Mouse (Mus musculus) neural tube, embryonic 12.5 days (tissue): ENCODE data around the gene Shld1. TPM values are rescaled to one million over a fixed set of nuclear protein-coding genes. Genes with fewer than 3 reads are reported as not detected.
A peak's percentile ranks its signal among the peaks of the same experiment; 100 is the strongest.

ENCODE experiments used
- ATAC-seq: fragments of 200-750 bp; cut with Nextera tagmentation; 2 replicates; pipeline ENCODE4 v1.8.0; 2017; ENCODE audit warnings: low read depth, mild to moderate bottlenecking, moderate TSS enrichment, moderate library complexity; ENCODE audit not compliant: low FRiP score
- H3K27ac ChIP-seq: fragments of 300-500 bp; sonication (generic); 2 replicates; pipeline ENCODE4 v1.5.1; 2016
- H3K27me3 ChIP-seq: fragments of 300-500 bp; sonication (generic); replicated peaks from 2 replicates; pipeline ENCODE4 v1.6.1; 2016; ENCODE audit warnings: mild to moderate bottlenecking
- H3K36me3 ChIP-seq: fragments of 300-500 bp; sonication (generic); 2 replicates; pipeline ENCODE4 v1.6.1; 2016; ENCODE audit warnings: mild to moderate bottlenecking
- H3K4me1 ChIP-seq: fragments of 300-500 bp; sonication (generic); 2 replicates; pipeline ENCODE4 v1.6.1; 2016
- H3K4me2 ChIP-seq: fragments of 300-500 bp; sonication (generic); replicated peaks from 2 replicates; pipeline ENCODE4 v1.6.1; 2016; ENCODE audit warnings: mild to moderate bottlenecking
- H3K4me3 ChIP-seq: fragments of 300-500 bp; sonication (generic); 2 replicates; pipeline ENCODE4 v1.5.1; 2016
- H3K9ac ChIP-seq: fragments of 300-500 bp; sonication (generic); 2 replicates; pipeline ENCODE4 v1.6.1; 2016; ENCODE audit warnings: mild to moderate bottlenecking
- H3K9me3 ChIP-seq: fragments of 300-500 bp; sonication (generic); 2 replicates; pipeline ENCODE4 v1.6.1; 2016; ENCODE audit warnings: mild to moderate bottlenecking
- WGBS: fragments of 180-500 bp; shearing (Covaris S2); methylation state at CpG from one replicate; pipeline ENCODE4 v1.1.7; 2016; 5-methylcytosine and 5-hydroxymethylcytosine counted together
- polyA plus RNA-seq: library from polyadenylated mRNA; unstranded; fragments of >200 nt; fragmentation: Nextera tagmentation; extraction: Ambion mirVana; gene quantifications from 2 replicates; pipeline ENCODE4 v1.2.1, GENCODE M21; 2016

The Shld1 gene
- polyA plus RNA-seq, 1 experiment from 2014 or later, result 21.4 TPM

GRCm38 (mm10) chr2:132781439-132782068 lies 94.8 kb downstream of the Shld1 start:
- Histone ChIP-seq H3K4me1 (peaks cover 6% of the 10 kb centered on the region; the same call in 1 of the 2 replicates), H3K27me3 (no peaks in the 10 kb centered on the region), H3K9me3 (no peaks in the 10 kb centered on the region), H3K27ac (peak overlapping the region; percentile 84), H3K4me2 (peak overlapping the region; percentile 71), H3K36me3 (no peaks in the 10 kb centered on the region), H3K4me3 (peak overlapping the region; percentile 45), H3K9ac (peak overlapping the region; percentile 74)
- under 1% methylated on average over 41 of the region's 41 CpGs for WGBS
- peak; percentile 99 for ATAC-seq

GRCm38 (mm10) chr2:132784039-132784438 lies 97.3 kb downstream of the Shld1 start:
- H3K9ac ChIP-seq, result no peak overlapping the region
- ATAC-seq, result no peak
- no peak overlapping the region for H3K4me3 ChIP-seq
- no peaks in the 10 kb centered on the region for H3K27me3 ChIP-seq
- H3K4me2 ChIP-seq, result no peak overlapping the region
- 0 out of 2 replicates have a peak, but pooled peaks cover 6% of the 10 kb centered on the region for H3K4me1 ChIP-seq
- H3K9me3 ChIP-seq, result no peaks in the 10 kb centered on the region
- H3K27ac ChIP-seq, result no peak overlapping the region
- 85% methylated on average over 6 of the region's 6 CpGs for WGBS
- no peaks in the 10 kb centered on the region for H3K36me3 ChIP-seq

- H3K36me3 ChIP-seq, result peaks cover 14% of the 10 kb centered on the region
- H3K27me3 ChIP-seq, result no peaks in the 10 kb centered on the region
- no peaks in the 10 kb centered on the region for H3K4me1 ChIP-seq
- ATAC-seq, result no peak
- 87% methylated on average over 19 of the region's 19 CpGs for WGBS
- H3K9ac ChIP-seq, result no peak overlapping the region
- H3K4me3 ChIP-seq, result no peak overlapping the region
- H3K9me3 ChIP-seq, result no peaks in the 10 kb centered on the region
- H3K27ac ChIP-seq, result no peak overlapping the region
- H3K4me2 ChIP-seq, result no peak overlapping the region
These were observed 106.9 kb downstream of the Shld1 start for GRCm38 (mm10) chr2:132793441-132794203.

GRCm38 (mm10) chr2:132794204-132794586 lies 107.5 kb downstream of the Shld1 start:
- Histone ChIP-seq H3K27me3 (no peaks in the 10 kb centered on the region), H3K9ac (no peak overlapping the region), H3K9me3 (no peaks in the 10 kb centered on the region), H3K4me2 (no peak overlapping the region), H3K27ac (no peak overlapping the region), H3K36me3 (peaks cover 14% of the 10 kb centered on the region), H3K4me1 (no peaks in the 10 kb centered on the region), H3K4me3 (no peak overlapping the region)
- 89% methylated on average over 7 of the region's 7 CpGs for WGBS
- no peak for ATAC-seq

Other genes with a start within 250 kb of the Shld1 start
- 74.9 and 76.6 TPM in 2 replicates for gene Gpcpd1, start 99.2 kb upstream of the Shld1 start, polyA plus RNA-seq
- 32.9 and 37.9 TPM in 2 replicates for gene Chgb, start 94.3 kb downstream of the Shld1 start, polyA plus RNA-seq
- 28.5 and 30.6 TPM in 2 replicates for gene Trmt6, start 129.1 kb downstream of the Shld1 start, polyA plus RNA-seq
- 12.5 and 13.0 TPM in 2 replicates for gene Mcm8, start 129.2 kb downstream of the Shld1 start, polyA plus RNA-seq
- gene Crls1, start 159.7 kb downstream of the Shld1 start, polyA plus RNA-seq, result 25.8 and 28.0 TPM in 2 replicates
- 0.05 TPM in 2 replicates for gene Lrrn4, start 194.0 kb downstream of the Shld1 start, polyA plus RNA-seq